Mouse (Mus musculus): ENCODE measurements around the gene Slc24a2. TPM values are rescaled to one million over a fixed set of nuclear protein-coding genes. Genes with fewer than 3 reads are reported as not detected.

Gene Slc24a2
- polyA plus RNA-seq, 1 experiment: not detected

- WGBS: 66% methylated on average over 5 of the region's 5 CpGs
- no peak overlapping the region for H3K4me3 ChIP-seq (ENCODE audit: insufficient read depth, low read depth, low read length)
- TF ChIP-seq CTCF (IDR thresholded peaks at IDR 0.05; ENCODE audit: insufficient read depth, low read depth, low read length) (no peak), POLR2A (IDR thresholded peaks at IDR 0.05; ENCODE audit: insufficient read depth, low read depth, low read length) (no peak)
Measured at GRCm38 (mm10) chr4:86977272-86977671, 253.0 kb downstream of the Slc24a2 start.

GRCm38 (mm10) chr4:86957576-86958411, 272.5 kb downstream of the Slc24a2 start:
- WGBS: 47% methylated on average over 14 of the region's 14 CpGs
- TF ChIP-seq CTCF (IDR thresholded peaks at IDR 0.05; ENCODE audit: insufficient read depth, low read depth, low read length): no peak
- no peak for TF ChIP-seq POLR2A (IDR thresholded peaks at IDR 0.05; ENCODE audit: insufficient read depth, low read depth, low read length)
- Histone ChIP-seq H3K4me1 (ENCODE audit: control insufficient read depth, insufficient read depth, low read length) (peaks cover 3% of the 10 kb centered on the region; the same call in 1 of the 2 replicates), H3K27ac (ENCODE audit: insufficient read depth, low read depth, low read length) (no peak overlapping the region), H3K4me3 (ENCODE audit: insufficient read depth, low read depth, low read length) (no peak overlapping the region)

More at GRCm38 (mm10) chr4:86977272-86977671, 253.0 kb downstream of the Slc24a2 start:
- Histone ChIP-seq H3K4me1 (ENCODE audit: control insufficient read depth, insufficient read depth, low read length) (no peaks in the 10 kb centered on the region), H3K27ac (ENCODE audit: insufficient read depth, low read depth, low read length) (no peak overlapping the region)

GRCm38 (mm10) chr4:86955448-86955847, 274.8 kb downstream of the Slc24a2 start:
- H3K27ac ChIP-seq (ENCODE audit: insufficient read depth, low read depth, low read length): no peak overlapping the region
- TF ChIP-seq POLR2A (IDR thresholded peaks at IDR 0.05; ENCODE audit: insufficient read depth, low read depth, low read length) (no peak), CTCF (IDR thresholded peaks at IDR 0.05; ENCODE audit: insufficient read depth, low read depth, low read length) (no peak)
- H3K4me1 ChIP-seq (ENCODE audit: control insufficient read depth, insufficient read depth, low read length): peaks cover 3% of the 10 kb centered on the region; the same call in 1 of the 2 replicates
- 89% methylated on average over 4 of the region's 4 CpGs for WGBS
- no peak overlapping the region for H3K4me3 ChIP-seq (ENCODE audit: insufficient read depth, low read depth, low read length)

GRCm38 (mm10) chr4:86953519-86953918, 276.8 kb downstream of the Slc24a2 start:
- H3K4me3 ChIP-seq (ENCODE audit: insufficient read depth, low read depth, low read length): no peak overlapping the region
- TF ChIP-seq CTCF (IDR thresholded peaks at IDR 0.05; ENCODE audit: insufficient read depth, low read depth, low read length) (no peak), POLR2A (IDR thresholded peaks at IDR 0.05; ENCODE audit: insufficient read depth, low read depth, low read length) (no peak)
- no peak overlapping the region for H3K27ac ChIP-seq (ENCODE audit: insufficient read depth, low read depth, low read length)
- H3K4me1 ChIP-seq (ENCODE audit: control insufficient read depth, insufficient read depth, low read length): peaks cover 3% of the 10 kb centered on the region; the same call in 1 of the 2 replicates
- 25% methylated on average over 5 of the region's 5 CpGs for WGBS

GRCm38 (mm10) chr4:86948794-86949193, 281.5 kb downstream of the Slc24a2 start:
- Histone ChIP-seq H3K4me1 (ENCODE audit: control insufficient read depth, insufficient read depth, low read length) (no peaks in the 10 kb centered on the region), H3K27ac (ENCODE audit: insufficient read depth, low read depth, low read length) (no peak overlapping the region), H3K4me3 (ENCODE audit: insufficient read depth, low read depth, low read length) (no peak overlapping the region)
- 96% methylated on average over 1 of the region's 1 CpGs for WGBS
- no peak for TF ChIP-seq CTCF (IDR thresholded peaks at IDR 0.05; ENCODE audit: insufficient read depth, low read depth, low read length)

- TF ChIP-seq CTCF (IDR thresholded peaks at IDR 0.05; ENCODE audit: insufficient read depth, low read depth, low read length): no peak
- TF ChIP-seq POLR2A (IDR thresholded peaks at IDR 0.05; ENCODE audit: insufficient read depth, low read depth, low read length): no peak
- Histone ChIP-seq H3K4me3 (ENCODE audit: insufficient read depth, low read depth, low read length) (no peak overlapping the region), H3K27ac (ENCODE audit: insufficient read depth, low read depth, low read length) (no peak overlapping the region), H3K4me1 (ENCODE audit: control insufficient read depth, insufficient read depth, low read length) (no peaks in the 10 kb centered on the region)
- WGBS: 75% methylated on average over 6 of the region's 6 CpGs
Measured at GRCm38 (mm10) chr4:86943296-86943695, 287.0 kb downstream of the Slc24a2 start.

- Histone ChIP-seq H3K4me3 (ENCODE audit: insufficient read depth, low read depth, low read length) (no peak overlapping the region), H3K4me1 (ENCODE audit: control insufficient read depth, insufficient read depth, low read length) (no peaks in the 10 kb centered on the region), H3K27ac (ENCODE audit: insufficient read depth, low read depth, low read length) (no peak overlapping the region)
- TF ChIP-seq CTCF (IDR thresholded peaks at IDR 0.05; ENCODE audit: insufficient read depth, low read depth, low read length): no peak
- no peak for TF ChIP-seq POLR2A (IDR thresholded peaks at IDR 0.05; ENCODE audit: insufficient read depth, low read depth, low read length)
- 68% methylated on average over 6 of the region's 6 CpGs for WGBS
Measured at GRCm38 (mm10) chr4:86942656-86943055, 287.6 kb downstream of the Slc24a2 start.

- TF ChIP-seq POLR2A (IDR thresholded peaks at IDR 0.05; ENCODE audit: insufficient read depth, low read depth, low read length) (no peak), CTCF (IDR thresholded peaks at IDR 0.05; ENCODE audit: insufficient read depth, low read depth, low read length) (no peak)
- Histone ChIP-seq H3K4me1 (ENCODE audit: control insufficient read depth, insufficient read depth, low read length) (no peaks in the 10 kb centered on the region), H3K4me3 (ENCODE audit: insufficient read depth, low read depth, low read length) (no peak overlapping the region), H3K27ac (ENCODE audit: insufficient read depth, low read depth, low read length) (no peak overlapping the region)
- WGBS: 48% methylated on average over 3 of the region's 3 CpGs
Measured at GRCm38 (mm10) chr4:86936706-86937105, 293.6 kb downstream of the Slc24a2 start.

- TF ChIP-seq CTCF (IDR thresholded peaks at IDR 0.05; ENCODE audit: insufficient read depth, low read depth, low read length) (no peak), POLR2A (IDR thresholded peaks at IDR 0.05; ENCODE audit: insufficient read depth, low read depth, low read length) (no peak)
- 96% methylated on average over 9 of the region's 9 CpGs for WGBS
- Histone ChIP-seq H3K27ac (ENCODE audit: insufficient read depth, low read depth, low read length) (no peak overlapping the region), H3K4me1 (ENCODE audit: control insufficient read depth, insufficient read depth, low read length) (peaks cover under 1% of the 10 kb centered on the region), H3K4me3 (ENCODE audit: insufficient read depth, low read depth, low read length) (no peak overlapping the region)
Measured at GRCm38 (mm10) chr4:86936217-86936616, 294.1 kb downstream of the Slc24a2 start.
